9 mouse cellular contexts compared by ENCODE assay signal in genomic region chr7:131539979-131540378, GRCm38 (mm10). TPM values are rescaled to one million over a fixed set of nuclear protein-coding genes. Genes with fewer than 3 reads are reported as not detected.
DNase-seq lines count a peak whose midpoint lies in the region; ATAC-seq and TF ChIP-seq lines count a peak whose summit lies in the region.
"Had no signal": no experiment of that assay in that cellular context is flagged by ENCODE, and none has a peak within 500 bp of the region (broad histone marks: within the 10 kb centered on the region; RNA-seq: fewer than 3 reads in every experiment).

No protein-coding gene starts in this region.

- H3K36me3 ChIP-seq in kidney, embryonic 16.5 days (ENCODE audit: insufficient read depth, low read length) = no peaks in the 10 kb centered on the region
- H3K36me3 ChIP-seq in intestine, postnatal 0 days (ENCODE audit: control insufficient read depth, insufficient read depth) = no peaks in the 10 kb centered on the region
- no peaks in the 10 kb centered on the region for H3K36me3 ChIP-seq in midbrain, postnatal 0 days (ENCODE audit: insufficient read depth, low read length)
- H3K36me3 ChIP-seq in stomach, embryonic 16.5 days (ENCODE audit: control insufficient read depth, insufficient read depth, low read length) = no peaks in the 10 kb centered on the region
- H3K36me3 ChIP-seq: neural tube, embryonic 12.5 days had no signal

- peak; percentile 85 for TF ChIP-seq CTCF in intestine, postnatal 0 days (IDR thresholded peaks at IDR 0.05; ENCODE audit: low read depth)
- TF ChIP-seq CTCF in midbrain, postnatal 0 days (IDR thresholded peaks at IDR 0.05) = peak; percentile 90

- no peak overlapping the region for H3K27ac ChIP-seq in kidney, embryonic 16.5 days (ENCODE audit: low read length)
- no peak overlapping the region for H3K27ac ChIP-seq in intestine, postnatal 0 days (ENCODE audit: low read depth, low read length)
- no peak overlapping the region for H3K27ac ChIP-seq in midbrain, postnatal 0 days (ENCODE audit: low read depth, low read length)
- H3K27ac ChIP-seq in stomach, embryonic 16.5 days (ENCODE audit: low read length) = no peak overlapping the region
- H3K27ac ChIP-seq: neural tube, embryonic 12.5 days had no signal

- H3K9me3 ChIP-seq in kidney, embryonic 16.5 days (ENCODE audit: low read length) = no peaks in the 10 kb centered on the region
- H3K9me3 ChIP-seq in intestine, postnatal 0 days (ENCODE audit: control insufficient read depth) = no peaks in the 10 kb centered on the region
- no peaks in the 10 kb centered on the region for H3K9me3 ChIP-seq in midbrain, postnatal 0 days (ENCODE audit: low read length)
- H3K9me3 ChIP-seq in stomach, embryonic 16.5 days (replicated peaks; ENCODE audit: control insufficient read depth, low read length) = no peaks in the 10 kb centered on the region
- H3K9me3 ChIP-seq: neural tube, embryonic 12.5 days had no signal

- no peak; the same call in 1 of the 2 replicates for ATAC-seq in kidney, embryonic 16.5 days (ENCODE audit: low FRiP score, low TSS enrichment)
- no peak for ATAC-seq in intestine, postnatal 0 days
- no peak for ATAC-seq in midbrain, postnatal 0 days (ENCODE audit: low FRiP score)
- 0 out of 2 replicates have a peak, but pooled peaks have one; percentile 23 for ATAC-seq in stomach, embryonic 16.5 days (ENCODE audit: insufficient read depth, low FRiP score)

- DNase-seq in kidney, adult 11 months = peak; percentile 70
- DNase-seq in cerebellum, postnatal 36 days = peak; percentile 75 to 79
- DNase-seq in gastrocnemius, adult 8-10 months (ENCODE audit: low spot score in 2 of 2) = peak; percentile 73 to 77
- DNase-seq in left cerebral cortex, postnatal 4 days = peak; percentile 91
- peak; percentile 88 for DNase-seq in midbrain, postnatal 0 days (ENCODE audit: low spot score)

- no peak overlapping the region for H3K4me2 ChIP-seq in kidney, embryonic 16.5 days (replicated peaks; ENCODE audit: low read depth, low read length)
- no peak overlapping the region for H3K4me2 ChIP-seq in intestine, postnatal 0 days (replicated peaks; ENCODE audit: low read depth)
- H3K4me2 ChIP-seq in midbrain, postnatal 0 days (ENCODE audit: low read depth, low read length, poor library complexity, severe bottlenecking) = no peak overlapping the region
- H3K4me2 ChIP-seq in stomach, embryonic 16.5 days (ENCODE audit: low read depth, low read length) = no peak overlapping the region
- H3K4me2 ChIP-seq: neural tube, embryonic 12.5 days had no signal

- WGBS in kidney, embryonic 16.5 days = 0% methylated on average over 7 of the region's 7 CpGs
- WGBS in intestine, postnatal 0 days = 0% methylated on average over 7 of the region's 7 CpGs
- WGBS in midbrain, postnatal 0 days = under 1% methylated on average over 7 of the region's 7 CpGs
- WGBS in stomach, embryonic 16.5 days = 0% methylated on average over 7 of the region's 7 CpGs

- intact Hi-C loops in left cerebral cortex, postnatal 4 days (cut with DNase I) = loop anchor here (10.0 kb wide), 3 partner anchors 105 to 675 kb away; no protein-coding TSS in a partner anchor

- H3K9ac ChIP-seq in kidney, embryonic 16.5 days (replicated peaks; ENCODE audit: low read length) = no peak overlapping the region
- H3K9ac ChIP-seq in intestine, postnatal 0 days (ENCODE audit: low read depth, low read length) = no peak overlapping the region
- H3K9ac ChIP-seq in midbrain, postnatal 0 days (replicated peaks; ENCODE audit: low read length, poor library complexity, severe bottlenecking) = no peak overlapping the region
- no peak overlapping the region for H3K9ac ChIP-seq in stomach, embryonic 16.5 days (ENCODE audit: low read length)
- H3K9ac ChIP-seq: neural tube, embryonic 12.5 days had no signal

- peaks cover 79% of the 10 kb centered on the region for H3K27me3 ChIP-seq in kidney, embryonic 16.5 days (ENCODE audit: insufficient read depth, low read length)
- H3K27me3 ChIP-seq in intestine, postnatal 0 days (replicated peaks; ENCODE audit: control insufficient read depth, insufficient read depth, low read length) = peaks cover 71% of the 10 kb centered on the region
- H3K27me3 ChIP-seq in midbrain, postnatal 0 days (ENCODE audit: insufficient read depth, low read length) = peaks cover 53% of the 10 kb centered on the region
- peaks cover 61% of the 10 kb centered on the region for H3K27me3 ChIP-seq in stomach, embryonic 16.5 days (ENCODE audit: control insufficient read depth, insufficient read depth, low read length)

- no peak overlapping the region for H3K4me3 ChIP-seq in kidney, embryonic 16.5 days (ENCODE audit: low read length)
- no peak overlapping the region for H3K4me3 ChIP-seq in intestine, postnatal 0 days (ENCODE audit: low read depth, low read length)
- no peak overlapping the region for H3K4me3 ChIP-seq in midbrain, postnatal 0 days (ENCODE audit: low read depth, low read length)
- H3K4me3 ChIP-seq in stomach, embryonic 16.5 days (replicated peaks; ENCODE audit: low read length) = no peak overlapping the region

- peaks cover 30% of the 10 kb centered on the region for H3K4me1 ChIP-seq in kidney, embryonic 16.5 days (ENCODE audit: insufficient read depth, low read length)
- 0 out of 2 replicates have a peak, but pooled peaks cover 6% of the 10 kb centered on the region for H3K4me1 ChIP-seq in intestine, postnatal 0 days (replicated peaks; ENCODE audit: control insufficient read depth, insufficient read depth, low read length)
- H3K4me1 ChIP-seq in midbrain, postnatal 0 days (ENCODE audit: insufficient read depth, low read length) = no peaks in the 10 kb centered on the region
- peaks cover 23% of the 10 kb centered on the region for H3K4me1 ChIP-seq in stomach, embryonic 16.5 days (ENCODE audit: control insufficient read depth, insufficient read depth, low read length)

RNA-seq across cellular contexts. Expression of gene Hmx3, which starts 2.7 kb away (rescaled TPM):
- polyA plus RNA-seq in kidney, embryonic 16.5 days (2015; fragmentation: Nextera tagmentation; extraction: Ambion mirVana) = not detected in 2 replicates
- total RNA-seq in gastrocnemius, adult 8-10 months (2022) = not detected
- polyA plus RNA-seq in intestine, postnatal 0 days (2015; fragmentation: Nextera tagmentation; extraction: Ambion mirVana) = 0.91 and 1.4 TPM in 2 replicates
- total RNA-seq in left cerebral cortex, postnatal 4 days (2021) = not detected
- total RNA-seq in midbrain, postnatal 0 days (2014; rRNA removed) = 0.80 and 0.88 TPM in 2 replicates
- polyA plus RNA-seq in midbrain, postnatal 0 days (2015; fragmentation: Nextera tagmentation; extraction: Ambion mirVana) = 0.86 and 1.2 TPM in 2 replicates
- 0.15 and 0.32 TPM in 2 replicates for polyA plus RNA-seq in stomach, embryonic 16.5 days (2015; fragmentation: Nextera tagmentation; extraction: Ambion mirVana)

RNA-seq across cellular contexts. Expression of gene Hmx2, which starts 8.6 kb away (rescaled TPM):
- polyA plus RNA-seq in kidney, embryonic 16.5 days (2015; fragmentation: Nextera tagmentation; extraction: Ambion mirVana) = 0.46 and 0.66 TPM in 2 replicates
- total RNA-seq in gastrocnemius, adult 8-10 months (2022) = not detected
- 0.55 and 0.56 TPM in 2 replicates for polyA plus RNA-seq in intestine, postnatal 0 days (2015; fragmentation: Nextera tagmentation; extraction: Ambion mirVana)
- not detected for total RNA-seq in left cerebral cortex, postnatal 4 days (2021)
- total RNA-seq in midbrain, postnatal 0 days (2014; rRNA removed) = 0.71 and 1.3 TPM in 2 replicates
- polyA plus RNA-seq in midbrain, postnatal 0 days (2015; fragmentation: Nextera tagmentation; extraction: Ambion mirVana) = 0.66 and 1.0 TPM in 2 replicates
- 0.66 and 0.76 TPM in 2 replicates for polyA plus RNA-seq in stomach, embryonic 16.5 days (2015; fragmentation: Nextera tagmentation; extraction: Ambion mirVana)

RNA-seq across cellular contexts. Expression of gene Bub3, which starts 20.0 kb away (rescaled TPM):
- 234 and 249 TPM in 2 replicates for polyA plus RNA-seq in kidney, embryonic 16.5 days (2015; fragmentation: Nextera tagmentation; extraction: Ambion mirVana)
- 10 to 100 TPM; 30.5 to 36.3 (median 32.4) TPM for total RNA-seq in gastrocnemius, adult 8-10 months (2022)
- 72.3 and 74.7 TPM in 2 replicates for polyA plus RNA-seq in intestine, postnatal 0 days (2015; fragmentation: Nextera tagmentation; extraction: Ambion mirVana)
- 10 to 100 TPM; 56.6 to 59.5 TPM for total RNA-seq in left cerebral cortex, postnatal 4 days (2021)
- total RNA-seq in midbrain, postnatal 0 days (2014; rRNA removed) = 101 and 106 TPM in 2 replicates
- 120 and 125 TPM in 2 replicates for polyA plus RNA-seq in midbrain, postnatal 0 days (2015; fragmentation: Nextera tagmentation; extraction: Ambion mirVana)
- 178 and 184 TPM in 2 replicates for polyA plus RNA-seq in stomach, embryonic 16.5 days (2015; fragmentation: Nextera tagmentation; extraction: Ambion mirVana)
